Mouse (Mus musculus) bone marrow, adult 2 months (tissue): ENCODE measurements around the gene Nucb1.

Experiments
- CTCF ChIP-seq: fragments of 200-500 bp; IDR thresholded peaks from 2 replicates; pipeline ENCODE4 v1.5.1; 2011; ENCODE audit warnings: low read length, control low read depth; ENCODE audit not compliant: control insufficient read depth, insufficient read depth
- POLR2A ChIP-seq: fragments of 200-500 bp; IDR thresholded peaks from 2 replicates; pipeline ENCODE4 v1.6.1; 2011; ENCODE audit warnings: low read depth, mild to moderate bottlenecking, control low read depth, low read length, borderline replicate concordance; ENCODE audit not compliant: control insufficient read depth

- no peak for TF ChIP-seq POLR2A
- TF ChIP-seq CTCF: no peak
Measured at GRCm38 (mm10) chr7:45449974-45450373, 60.2 kb downstream of the Nucb1 start.
